Mouse (Mus musculus): ENCODE data around the gene Lrrc17. TPM values are rescaled to one million over a fixed set of nuclear protein-coding genes. Genes with fewer than 3 reads are reported as not detected.

Lrrc17 gene
- polyA plus RNA-seq (2014; fragmentation: Nextera tagmentation; extraction: Ambion mirVana) = 14.0 and 17.0 TPM in 2 replicates

GRCm38 (mm10) chr5:21543409-21544201 lies at the start of gene Lrrc17:
Gene Lrrc17, plus strand, starts transcription at chr5:21543559.
- H3K27me3 ChIP-seq (ENCODE audit: control insufficient read depth, insufficient read depth, low read length) = no peaks in the 10 kb centered on the region
- WGBS = 64% methylated on average over 17 of the region's 17 CpGs
- H3K9me3 ChIP-seq (ENCODE audit: control insufficient read depth, low read length) = no peaks in the 10 kb centered on the region
- no peak within 1 kb of the TSS for H3K9ac ChIP-seq (ENCODE audit: low read length)
- no peaks in the 10 kb centered on the region for H3K36me3 ChIP-seq (ENCODE audit: control insufficient read depth, insufficient read depth, low read length)
- no peaks in the 10 kb centered on the region; the same call in none of the 2 replicates for H3K4me1 ChIP-seq (ENCODE audit: control insufficient read depth, insufficient read depth, low read length)
- DNase-seq (ENCODE audit: low spot score, missing footprints) = no peak
- no peak for ATAC-seq (ENCODE audit: low FRiP score)
- H3K4me3 ChIP-seq (ENCODE audit: low read depth, low read length) = no peak within 1 kb of the TSS
- H3K27ac ChIP-seq (ENCODE audit: low read depth, low read length) = no peak within 1 kb of the TSS
- H3K4me2 ChIP-seq = no peak within 1 kb of the TSS

GRCm38 (mm10) chr5:21494781-21495180 lies 48.6 kb upstream of the Lrrc17 start:
- no peak for DNase-seq (ENCODE audit: low spot score, missing footprints)
- H3K4me1 ChIP-seq (ENCODE audit: control insufficient read depth, insufficient read depth, low read length) = peaks cover 3% of the 10 kb centered on the region; the same call in 1 of the 2 replicates
- no peak for ATAC-seq (ENCODE audit: low FRiP score)
- H3K4me3 ChIP-seq (ENCODE audit: low read depth, low read length) = no peak overlapping the region
- H3K27me3 ChIP-seq (ENCODE audit: control insufficient read depth, insufficient read depth, low read length) = no peaks in the 10 kb centered on the region
- H3K9ac ChIP-seq (ENCODE audit: low read length) = no peak overlapping the region
- 59% methylated on average over 3 of the region's 3 CpGs for WGBS
- no peak overlapping the region for H3K27ac ChIP-seq (ENCODE audit: low read depth, low read length)
- no peaks in the 10 kb centered on the region for H3K36me3 ChIP-seq (ENCODE audit: control insufficient read depth, insufficient read depth, low read length)
- H3K9me3 ChIP-seq (ENCODE audit: control insufficient read depth, low read length) = no peaks in the 10 kb centered on the region
- H3K4me2 ChIP-seq = no peak overlapping the region

DNA sequence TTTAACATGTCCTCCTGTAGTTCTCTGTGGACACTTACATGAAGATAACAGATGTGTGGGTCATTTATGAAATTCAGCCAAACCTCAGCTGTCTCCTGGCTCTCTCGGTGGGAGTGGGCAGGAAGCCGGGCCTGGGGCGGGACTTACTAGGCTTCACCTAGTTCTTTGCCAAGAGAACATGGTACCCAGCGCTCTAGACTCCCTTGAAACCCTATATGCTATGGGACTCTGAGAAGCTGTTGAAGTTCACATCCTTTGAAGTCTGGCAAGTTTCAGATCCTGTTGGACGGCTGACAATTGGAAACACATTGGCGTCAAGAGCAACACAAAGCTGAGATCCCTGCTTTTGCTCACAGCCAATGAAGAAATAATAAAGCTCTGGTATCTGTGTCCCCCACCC lies 47.0 kb upstream of the Lrrc17 start:
- no peak for DNase-seq (ENCODE audit: low spot score, missing footprints)
- Histone ChIP-seq H3K4me2 (no peak overlapping the region), H3K9ac (ENCODE audit: low read length) (no peak overlapping the region), H3K4me3 (ENCODE audit: low read depth, low read length) (no peak overlapping the region), H3K9me3 (ENCODE audit: control insufficient read depth, low read length) (no peaks in the 10 kb centered on the region), H3K27me3 (ENCODE audit: control insufficient read depth, insufficient read depth, low read length) (no peaks in the 10 kb centered on the region), H3K36me3 (ENCODE audit: control insufficient read depth, insufficient read depth, low read length) (no peaks in the 10 kb centered on the region), H3K4me1 (ENCODE audit: control insufficient read depth, insufficient read depth, low read length) (peaks cover 3% of the 10 kb centered on the region; the same call in 1 of the 2 replicates), H3K27ac (ENCODE audit: low read depth, low read length) (no peak overlapping the region)
- 84% methylated on average over 6 of the region's 6 CpGs for WGBS
- ATAC-seq (ENCODE audit: low FRiP score) = no peak

GRCm38 (mm10) chr5:21496881-21497280 lies 46.5 kb upstream of the Lrrc17 start:
- no peak overlapping the region for H3K27ac ChIP-seq (ENCODE audit: low read depth, low read length)
- H3K9ac ChIP-seq (ENCODE audit: low read length) = no peak overlapping the region
- 55% methylated on average over 3 of the region's 3 CpGs for WGBS
- H3K4me2 ChIP-seq = no peak overlapping the region
- H3K36me3 ChIP-seq (ENCODE audit: control insufficient read depth, insufficient read depth, low read length) = no peaks in the 10 kb centered on the region
- no peak for DNase-seq (ENCODE audit: low spot score, missing footprints)
- H3K4me1 ChIP-seq (ENCODE audit: control insufficient read depth, insufficient read depth, low read length) = no peaks in the 10 kb centered on the region
- ATAC-seq (ENCODE audit: low FRiP score) = no peak
- no peak overlapping the region for H3K4me3 ChIP-seq (ENCODE audit: low read depth, low read length)
- no peaks in the 10 kb centered on the region for H3K9me3 ChIP-seq (ENCODE audit: control insufficient read depth, low read length)
- no peaks in the 10 kb centered on the region for H3K27me3 ChIP-seq (ENCODE audit: control insufficient read depth, insufficient read depth, low read length)

- H3K36me3 ChIP-seq (ENCODE audit: control insufficient read depth, insufficient read depth, low read length) = no peaks in the 10 kb centered on the region
- no peak overlapping the region for H3K9ac ChIP-seq (ENCODE audit: low read length)
- no peak overlapping the region for H3K4me3 ChIP-seq (ENCODE audit: low read depth, low read length)
- no peaks in the 10 kb centered on the region for H3K4me1 ChIP-seq (ENCODE audit: control insufficient read depth, insufficient read depth, low read length)
- H3K9me3 ChIP-seq (ENCODE audit: control insufficient read depth, low read length) = no peaks in the 10 kb centered on the region
- H3K4me2 ChIP-seq = no peak overlapping the region
- WGBS = 92% methylated on average over 2 of the region's 2 CpGs
- DNase-seq (ENCODE audit: low spot score, missing footprints) = no peak
- H3K27me3 ChIP-seq (ENCODE audit: control insufficient read depth, insufficient read depth, low read length) = no peaks in the 10 kb centered on the region
- no peak for ATAC-seq (ENCODE audit: low FRiP score)
- H3K27ac ChIP-seq (ENCODE audit: low read depth, low read length) = no peak overlapping the region
These were observed 44.9 kb upstream of the Lrrc17 start for GRCm38 (mm10) chr5:21498490-21498889.

DNA sequence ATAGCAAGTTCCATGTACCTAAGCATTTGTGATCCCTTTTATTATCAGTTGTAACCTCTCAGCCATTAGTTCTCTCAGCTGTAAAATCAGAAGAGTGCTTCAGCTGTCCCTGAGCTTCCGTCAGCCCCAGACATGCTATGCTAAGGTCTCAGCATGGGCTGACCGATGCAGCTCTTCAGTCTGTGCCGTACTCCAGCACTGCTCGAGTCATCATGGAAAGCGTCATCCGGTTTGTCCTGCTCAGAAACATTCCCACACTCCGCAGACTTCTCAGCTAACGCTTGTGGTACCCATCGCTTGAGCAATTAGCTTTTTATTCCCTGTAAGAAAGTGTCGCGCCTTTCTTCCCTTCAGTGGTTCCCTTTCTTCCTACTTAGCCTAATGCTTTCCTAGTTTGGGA lies 44.4 kb upstream of the Lrrc17 start:
- WGBS = 74% methylated on average over 11 of the region's 11 CpGs
- no peaks in the 10 kb centered on the region for H3K27me3 ChIP-seq (ENCODE audit: control insufficient read depth, insufficient read depth, low read length)
- no peaks in the 10 kb centered on the region for H3K9me3 ChIP-seq (ENCODE audit: control insufficient read depth, low read length)
- H3K9ac ChIP-seq (ENCODE audit: low read length) = no peak overlapping the region
- H3K36me3 ChIP-seq (ENCODE audit: control insufficient read depth, insufficient read depth, low read length) = no peaks in the 10 kb centered on the region
- ATAC-seq (ENCODE audit: low FRiP score) = no peak
- H3K4me1 ChIP-seq (ENCODE audit: control insufficient read depth, insufficient read depth, low read length) = no peaks in the 10 kb centered on the region
- H3K4me3 ChIP-seq (ENCODE audit: low read depth, low read length) = no peak overlapping the region
- H3K4me2 ChIP-seq = no peak overlapping the region
- no peak overlapping the region for H3K27ac ChIP-seq (ENCODE audit: low read depth, low read length)
- DNase-seq (ENCODE audit: low spot score, missing footprints) = no peak

- WGBS = 76% methylated on average over 10 of the region's 10 CpGs
- no peaks in the 10 kb centered on the region for H3K36me3 ChIP-seq (ENCODE audit: control insufficient read depth, insufficient read depth, low read length)
- no peak overlapping the region for H3K4me3 ChIP-seq (ENCODE audit: low read depth, low read length)
- H3K27me3 ChIP-seq (ENCODE audit: control insufficient read depth, insufficient read depth, low read length) = no peaks in the 10 kb centered on the region
- H3K27ac ChIP-seq (ENCODE audit: low read depth, low read length) = no peak overlapping the region
- no peaks in the 10 kb centered on the region for H3K9me3 ChIP-seq (ENCODE audit: control insufficient read depth, low read length)
- DNase-seq (ENCODE audit: low spot score, missing footprints) = no peak
- H3K4me2 ChIP-seq = no peak overlapping the region
- ATAC-seq (ENCODE audit: low FRiP score) = no peak
- no peak overlapping the region for H3K9ac ChIP-seq (ENCODE audit: low read length)
- H3K4me1 ChIP-seq (ENCODE audit: control insufficient read depth, insufficient read depth, low read length) = no peaks in the 10 kb centered on the region
These were observed 43.2 kb upstream of the Lrrc17 start for GRCm38 (mm10) chr5:21500133-21500532.

DNA sequence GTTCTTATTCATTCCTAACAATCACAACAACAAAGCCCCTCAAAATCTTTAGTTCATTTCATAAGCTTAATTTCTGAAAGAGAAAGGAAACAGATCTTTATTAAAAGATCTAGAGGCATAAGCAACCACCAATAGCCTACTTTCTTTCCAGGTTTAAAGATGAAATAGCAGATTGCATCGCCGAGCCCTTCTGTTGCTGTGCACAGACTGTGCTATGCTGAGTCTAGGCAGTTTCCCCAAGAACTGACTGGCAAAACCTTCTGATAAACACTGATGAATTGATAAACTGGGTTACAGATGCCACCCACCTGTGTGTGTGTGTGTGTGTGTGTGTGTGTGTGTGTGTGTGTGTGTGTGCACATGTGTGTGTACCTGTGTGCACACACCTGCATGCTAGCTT lies 42.4 kb upstream of the Lrrc17 start:
- H3K4me1 ChIP-seq (ENCODE audit: control insufficient read depth, insufficient read depth, low read length) = no peaks in the 10 kb centered on the region
- H3K4me2 ChIP-seq = no peak overlapping the region
- DNase-seq (ENCODE audit: low spot score, missing footprints) (no peak), ATAC-seq (ENCODE audit: low FRiP score) (no peak)
- no peaks in the 10 kb centered on the region for H3K27me3 ChIP-seq (ENCODE audit: control insufficient read depth, insufficient read depth, low read length)
- no peaks in the 10 kb centered on the region for H3K36me3 ChIP-seq (ENCODE audit: control insufficient read depth, insufficient read depth, low read length)
- H3K4me3 ChIP-seq (ENCODE audit: low read depth, low read length) = no peak overlapping the region
- no peak overlapping the region for H3K9ac ChIP-seq (ENCODE audit: low read length)
- H3K9me3 ChIP-seq (ENCODE audit: control insufficient read depth, low read length) = no peaks in the 10 kb centered on the region
- WGBS = 91% methylated on average over 2 of the region's 2 CpGs
- H3K27ac ChIP-seq (ENCODE audit: low read depth, low read length) = no peak overlapping the region

- Histone ChIP-seq H3K9ac (ENCODE audit: low read length) (no peak overlapping the region), H3K27me3 (ENCODE audit: control insufficient read depth, insufficient read depth, low read length) (no peaks in the 10 kb centered on the region), H3K4me2 (no peak overlapping the region), H3K9me3 (ENCODE audit: control insufficient read depth, low read length) (no peaks in the 10 kb centered on the region), H3K36me3 (ENCODE audit: control insufficient read depth, insufficient read depth, low read length) (no peaks in the 10 kb centered on the region), H3K27ac (ENCODE audit: low read depth, low read length) (no peak overlapping the region), H3K4me3 (ENCODE audit: low read depth, low read length) (no peak overlapping the region), H3K4me1 (ENCODE audit: control insufficient read depth, insufficient read depth, low read length) (no peaks in the 10 kb centered on the region)
- ATAC-seq (ENCODE audit: low FRiP score) = no peak
- no peak for DNase-seq (ENCODE audit: low spot score, missing footprints)
- 86% methylated on average over 13 of the region's 13 CpGs for WGBS
These were observed 40.3 kb upstream of the Lrrc17 start for GRCm38 (mm10) chr5:21502936-21503610.

Measured in midbrain, embryonic 11.5 days (tissue).